Mouse (Mus musculus) small intestine, adult 2 months (tissue): ENCODE data around the gene Panx2. TPM values are rescaled to one million over a fixed set of nuclear protein-coding genes. Genes with fewer than 3 reads are reported as not detected.
A peak's percentile ranks its signal among the peaks of the same experiment; 100 is the strongest.

Experiments
- H3K27ac ChIP-seq: fragments of 200-500 bp; 2 replicates; pipeline ENCODE4 v1.5.1; 2012; ENCODE audit warnings: low read depth, low read length, control low read depth, inconsistent platforms; ENCODE audit not compliant: insufficient read depth
- H3K27me3 ChIP-seq: fragments of 200-500 bp; 2 replicates; pipeline ENCODE4 v1.6.1; 2012; ENCODE audit warnings: mild to moderate bottlenecking, moderate library complexity, low read length, inconsistent platforms; ENCODE audit not compliant: control insufficient read depth, insufficient read depth
- H3K36me3 ChIP-seq: fragments of 200-500 bp; 2 replicates; pipeline ENCODE4 v1.6.1; 2012; ENCODE audit warnings: mild to moderate bottlenecking, low read length, control low read depth, inconsistent platforms; ENCODE audit not compliant: control insufficient read depth, insufficient read depth
- H3K4me1 ChIP-seq: fragments of 200-500 bp; 2 replicates; pipeline ENCODE4 v1.6.1; 2012; ENCODE audit warnings: low read length, inconsistent platforms, mixed read lengths; ENCODE audit not compliant: control insufficient read depth, insufficient read depth, insufficient read length
- H3K4me3 ChIP-seq: fragments of 200-500 bp; 2 replicates; pipeline ENCODE4 v1.5.1; 2012; ENCODE audit warnings: low read depth, mild to moderate bottlenecking, control low read depth, inconsistent platforms, low read length, moderate library complexity
- CTCF ChIP-seq: fragments of 200-500 bp; IDR thresholded peaks from 2 replicates; pipeline ENCODE4 v1.5.1; 2012; ENCODE audit warnings: low read depth, mild to moderate bottlenecking, control low read depth, inconsistent platforms, low read length, moderate library complexity, mixed read lengths; ENCODE audit not compliant: insufficient replicate concordance, insufficient read length; ENCODE audit errors: extremely low read depth
- POLR2A ChIP-seq: fragments of 200-500 bp; IDR thresholded peaks from 2 replicates; pipeline ENCODE4 v1.6.1; 2012; ENCODE audit warnings: low read depth, mild to moderate bottlenecking, control low read depth, inconsistent platforms, low read length, moderate library complexity
- WGBS: fragments of 180-500 bp; shearing (Covaris S2); methylation state at CpG from one replicate; pipeline ENCODE4 v1.1.7; 2018; 5-methylcytosine and 5-hydroxymethylcytosine counted together
- polyA plus RNA-seq: library from polyadenylated mRNA; depleted of rRNA; stranded (reverse); fragments of >200 nt; gene quantifications from 2 replicates; pipeline ENCODE4 v1.2.3, GENCODE M21; 2012; rRNA removed

Panx2 gene
- polyA plus RNA-seq, 1 experiment: 0.30 TPM

DNA sequence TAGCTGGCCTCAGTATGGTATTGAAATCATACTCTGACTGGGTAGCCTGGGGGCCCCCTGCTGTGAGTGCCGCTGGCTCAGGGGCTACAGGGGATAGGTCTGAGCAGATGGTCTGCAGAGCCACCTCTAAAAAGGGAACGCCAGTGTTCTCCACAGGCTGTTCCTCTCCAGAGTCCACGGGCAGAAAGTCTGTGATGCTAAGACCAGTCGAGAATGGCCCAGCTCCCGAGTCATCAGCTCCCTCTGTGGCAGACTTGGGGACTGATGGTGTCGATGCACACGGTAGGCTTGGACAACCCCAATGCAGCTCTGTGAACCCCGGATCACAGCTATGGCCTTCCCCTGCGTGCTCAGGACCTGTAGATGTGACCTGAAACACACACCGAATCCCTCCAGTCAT is 44.4 kb downstream of the Panx2 start:
- H3K4me1 ChIP-seq: no peaks in the 10 kb centered on the region
- peaks cover 70% of the 10 kb centered on the region for H3K36me3 ChIP-seq
- WGBS: 88% methylated on average over 10 of the region's 10 CpGs
- H3K4me3 ChIP-seq: no peak overlapping the region
- no peaks in the 10 kb centered on the region for H3K27me3 ChIP-seq
- no peak overlapping the region for H3K27ac ChIP-seq
- TF ChIP-seq CTCF (no peak), POLR2A (no peak)

- TF ChIP-seq CTCF (no peak), POLR2A (no peak)
- H3K4me3 ChIP-seq: no peak overlapping the region
- no peaks in the 10 kb centered on the region for H3K4me1 ChIP-seq
- peaks cover 66% of the 10 kb centered on the region for H3K36me3 ChIP-seq
- no peak overlapping the region for H3K27ac ChIP-seq
- 95% methylated on average over 8 of the region's 8 CpGs for WGBS
- no peaks in the 10 kb centered on the region for H3K27me3 ChIP-seq
Observed at GRCm38 (mm10) chr15:89104425-89104824, 44.9 kb downstream of the Panx2 start.

DNA sequence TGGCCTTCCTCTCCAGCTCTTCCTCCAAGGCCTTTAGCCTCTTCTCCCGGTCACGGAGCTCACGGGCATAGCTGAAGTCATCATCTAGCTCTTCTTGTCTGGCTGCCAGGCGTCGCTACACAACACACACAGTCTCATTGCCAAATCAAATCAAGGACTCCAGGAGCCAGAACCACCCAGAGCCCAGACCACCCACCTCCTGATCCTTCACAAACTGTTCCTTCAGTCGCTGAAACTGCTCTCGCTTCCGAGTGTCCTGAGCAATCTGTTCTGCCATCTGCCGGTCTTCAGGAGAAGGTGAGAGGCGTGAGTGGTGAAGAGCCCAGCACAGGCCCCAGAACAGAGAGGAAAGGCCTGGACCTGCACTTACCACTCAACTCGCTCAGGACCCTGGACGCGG is 46.5 kb downstream of the Panx2 start:
- Histone ChIP-seq H3K4me3 (no peak overlapping the region), H3K4me1 (no peaks in the 10 kb centered on the region), H3K27ac (no peak overlapping the region), H3K27me3 (no peaks in the 10 kb centered on the region), H3K36me3 (peaks cover 64% of the 10 kb centered on the region)
- WGBS: 89% methylated on average over 13 of the region's 13 CpGs
- TF ChIP-seq POLR2A (no peak), CTCF (no peak)

DNA sequence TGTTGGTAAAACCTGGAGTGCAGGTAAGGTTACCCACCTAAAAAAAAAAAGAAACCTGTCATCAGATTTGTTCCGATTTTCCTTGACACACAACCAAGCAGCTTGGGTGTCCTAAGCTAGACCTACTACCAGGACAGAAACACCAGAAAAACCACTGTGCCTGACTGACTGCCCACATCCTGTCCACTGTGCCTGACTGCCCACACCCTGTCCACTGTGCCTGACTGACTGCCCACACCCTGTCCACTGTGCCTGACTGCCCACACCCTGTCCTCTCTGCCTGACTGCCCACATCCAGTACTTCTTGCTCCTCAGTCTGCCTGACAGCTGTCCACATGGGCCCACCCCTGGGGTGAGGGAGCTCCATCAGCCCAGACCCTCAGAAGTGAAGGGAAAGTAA is 47.4 kb downstream of the Panx2 start:
- Histone ChIP-seq H3K27me3 (no peaks in the 10 kb centered on the region), H3K27ac (no peak overlapping the region), H3K4me3 (no peak overlapping the region), H3K36me3 (peaks cover 67% of the 10 kb centered on the region), H3K4me1 (no peaks in the 10 kb centered on the region)
- TF ChIP-seq CTCF: no peak
- no peak for TF ChIP-seq POLR2A
- WGBS: 85% methylated on average over 1 of the region's 1 CpGs

- 44% methylated on average over 9 of the region's 9 CpGs for WGBS
- TF ChIP-seq POLR2A (no peak), CTCF (0 out of 2 replicates have a peak, but pooled peaks have one; percentile 8)
- no peaks in the 10 kb centered on the region for H3K27me3 ChIP-seq
- peaks cover 62% of the 10 kb centered on the region for H3K36me3 ChIP-seq
- H3K27ac ChIP-seq: no peak overlapping the region
- H3K4me3 ChIP-seq: no peak overlapping the region
- no peaks in the 10 kb centered on the region for H3K4me1 ChIP-seq
Observed at GRCm38 (mm10) chr15:89110147-89110546, 50.6 kb downstream of the Panx2 start.

DNA sequence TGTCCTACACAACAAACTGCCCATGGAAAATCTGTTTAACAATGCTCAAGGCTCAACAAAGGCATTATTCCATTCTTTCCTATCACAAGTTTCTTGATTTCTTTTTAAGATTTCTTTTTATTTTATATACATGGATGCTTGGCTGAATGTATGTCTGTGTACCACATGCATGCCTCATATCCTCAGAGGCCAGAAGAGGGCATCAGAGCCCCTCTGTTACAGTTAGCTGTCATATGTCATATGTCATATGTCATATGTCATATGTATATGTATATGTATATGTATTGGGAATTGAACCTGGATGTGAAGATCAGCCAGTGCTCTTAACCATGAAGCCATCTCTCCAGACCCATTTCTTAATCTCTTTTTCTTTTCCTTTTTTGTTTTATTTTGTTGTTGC is 58.5 kb downstream of the Panx2 start:
- Histone ChIP-seq H3K36me3 (peaks cover 30% of the 10 kb centered on the region), H3K4me3 (no peak overlapping the region), H3K4me1 (peaks cover 5% of the 10 kb centered on the region), H3K27ac (no peak overlapping the region), H3K27me3 (no peaks in the 10 kb centered on the region)
- TF ChIP-seq POLR2A: no peak
- no peak for TF ChIP-seq CTCF

- H3K27ac ChIP-seq: peak within 1 kb of the TSS; percentile 17; the same call in 1 of the 2 replicates
- TF ChIP-seq CTCF: no peak
- peak; percentile 36; the same call in 1 of the 2 replicates for TF ChIP-seq POLR2A
- peaks cover 5% of the 10 kb centered on the region; the same call in 1 of the 2 replicates for H3K36me3 ChIP-seq
- peak within 1 kb of the TSS; percentile 96 for H3K4me3 ChIP-seq
- WGBS: under 1% methylated on average over 47 of the region's 47 CpGs
- no peaks in the 10 kb centered on the region for H3K27me3 ChIP-seq
- peaks cover 16% of the 10 kb centered on the region for H3K4me1 ChIP-seq
Observed at GRCm38 (mm10) chr15:89122649-89123366, 63.3 kb downstream of the Panx2 start, which contains the start of gene Tubgcp6. Gene Tubgcp6, minus strand, starts transcription at chr15:89123112.

Other genes with a start within 250 kb of the Panx2 start
- gene Alg12, start 240.4 kb upstream of the Panx2 start, polyA plus RNA-seq: 14.5 and 16.4 TPM in 2 replicates
- 55.7 and 59.1 TPM in 2 replicates for gene Creld2, start 240.1 kb upstream of the Panx2 start, polyA plus RNA-seq
- gene Pim3, start 197.5 kb upstream of the Panx2 start, polyA plus RNA-seq: 38.3 and 60.3 TPM in 2 replicates
- not detected in 2 replicates for gene Ttll8, start 105.3 kb upstream of the Panx2 start, polyA plus RNA-seq
- gene Mlc1, start 80.7 kb upstream of the Panx2 start, polyA plus RNA-seq: 0.05 and 0.08 TPM in 2 replicates
- gene Mov10l1, start 76.8 kb upstream of the Panx2 start, polyA plus RNA-seq: not detected in 2 replicates
- gene Trabd, start 15.4 kb downstream of the Panx2 start, polyA plus RNA-seq: 81.6 and 90.9 TPM in 2 replicates
- 29.0 and 45.8 TPM in 2 replicates for gene Selenoo, start 29.4 kb downstream of the Panx2 start, polyA plus RNA-seq
- gene Tubgcp6, start 63.4 kb downstream of the Panx2 start, polyA plus RNA-seq: 21.6 and 29.0 TPM in 2 replicates
- gene Hdac10, start 69.0 kb downstream of the Panx2 start, polyA plus RNA-seq: 13.2 and 19.0 TPM in 2 replicates
- 2.0 and 2.4 TPM in 2 replicates for gene Mapk12, start 81.0 kb downstream of the Panx2 start, polyA plus RNA-seq
- 2.3 and 3.2 TPM in 2 replicates for gene Mapk11, start 89.9 kb downstream of the Panx2 start, polyA plus RNA-seq
- 213 and 376 TPM in 2 replicates for gene Plxnb2, start 121.1 kb downstream of the Panx2 start, polyA plus RNA-seq
- 7.1 and 10.6 TPM in 2 replicates for gene Dennd6b, start 136.8 kb downstream of the Panx2 start, polyA plus RNA-seq
- gene Ppp6r2, start 151.8 kb downstream of the Panx2 start, polyA plus RNA-seq: 73.9 and 252 TPM in 2 replicates